Mouse (Mus musculus) left cerebral cortex, adult 18-20 months (tissue): ENCODE results near the gene Plbd2. TPM values are rescaled to one million over a fixed set of nuclear protein-coding genes. Genes with fewer than 3 reads are reported as not detected.

Experiments
- DNase-seq, 2 experiments: peaks; one replicate each; pipeline ENCODE4 v3.0.0; 2021 to 2022; ENCODE audit warnings: low spot score in 2 of 2, mixed read lengths in 1 of 2
- long read RNA-seq, 2 experiments: library from polyadenylated mRNA; stranded (forward); transcript quantifications; one replicate each; pipeline ENCODE4 v2.0.0; 2021
- total RNA-seq, 2 experiments: library from RNA; stranded (reverse); gene quantifications; 2 replicates each; pipeline ENCODE4 v1.2.3; 2021

Gene Plbd2
- 10 to 100 TPM; 54.5 to 57.2 TPM for total RNA-seq
- long read RNA-seq, experiment 1, full-length matches to known transcripts, result 30 of 55 reads
- long read RNA-seq, experiment 1, partial matches to known transcripts, result 8 of 55 reads
- long read RNA-seq, experiment 1, other reads (novel, unspliced or antisense), result 17 of 55 reads
- long read RNA-seq, experiment 2, full-length matches to known transcripts, result 23 of 38 reads
- long read RNA-seq, experiment 2, partial matches to known transcripts, result 4 of 38 reads
- long read RNA-seq, experiment 2, other reads (novel, unspliced or antisense), result 11 of 38 reads

DNA sequence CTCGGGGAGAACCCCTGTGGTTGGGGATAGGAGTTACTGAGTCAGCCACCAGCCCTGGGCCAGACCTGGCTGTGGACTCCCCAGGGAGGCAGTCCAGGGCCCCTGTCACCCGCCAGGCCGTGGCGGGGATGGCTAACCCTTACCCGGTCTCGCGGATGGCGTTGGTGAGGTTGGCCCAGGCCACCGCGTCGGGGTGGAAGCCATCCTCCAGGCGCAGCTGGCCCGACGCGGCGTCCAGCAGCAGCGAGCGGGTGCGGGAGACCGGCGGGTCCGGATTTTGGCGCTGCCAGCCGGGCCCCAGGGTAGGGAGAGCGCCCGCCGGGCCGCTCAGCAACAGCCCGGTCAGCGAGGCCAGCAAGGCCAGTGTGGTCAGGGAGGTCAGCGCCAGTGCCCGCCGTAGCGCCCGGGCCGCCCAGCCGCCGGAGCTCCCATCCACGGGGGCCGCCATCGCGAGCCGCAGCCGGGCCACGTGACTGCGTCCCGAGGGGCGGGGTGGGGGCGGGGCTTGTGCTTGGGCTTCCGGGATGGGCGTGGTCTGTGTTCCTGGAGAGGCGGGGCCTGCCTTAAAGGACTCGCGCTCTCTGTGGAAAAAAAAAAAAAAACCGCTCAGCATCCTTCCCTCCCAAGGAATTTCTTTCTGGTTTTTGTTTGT lies at the start of gene Plbd2:
Gene Plbd2, minus strand, starts transcription at position 482 of the 652 bp plus-strand sequence.
- peak; percentile 77 to 82 for DNase-seq

DNA sequence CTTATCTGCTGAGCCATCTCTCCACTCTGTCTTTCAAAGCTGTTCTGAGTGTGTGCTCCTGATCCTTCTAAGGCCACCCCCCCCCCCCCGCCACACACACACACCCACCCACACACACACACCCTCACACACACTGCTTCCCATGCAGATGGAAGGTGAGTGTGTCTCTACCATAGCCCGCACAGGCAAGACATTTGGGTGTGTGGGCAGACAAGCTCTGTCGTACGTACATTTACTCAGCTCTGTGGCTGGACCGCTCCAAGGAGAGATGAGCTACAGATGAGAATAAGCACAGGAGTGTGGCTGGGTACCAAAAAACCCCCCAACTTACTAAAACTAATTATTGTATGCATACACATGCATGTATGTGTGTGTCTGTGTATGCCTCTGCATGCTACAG lies 47.2 kb upstream of the Plbd2 start:
- no peak for DNase-seq

DNA sequence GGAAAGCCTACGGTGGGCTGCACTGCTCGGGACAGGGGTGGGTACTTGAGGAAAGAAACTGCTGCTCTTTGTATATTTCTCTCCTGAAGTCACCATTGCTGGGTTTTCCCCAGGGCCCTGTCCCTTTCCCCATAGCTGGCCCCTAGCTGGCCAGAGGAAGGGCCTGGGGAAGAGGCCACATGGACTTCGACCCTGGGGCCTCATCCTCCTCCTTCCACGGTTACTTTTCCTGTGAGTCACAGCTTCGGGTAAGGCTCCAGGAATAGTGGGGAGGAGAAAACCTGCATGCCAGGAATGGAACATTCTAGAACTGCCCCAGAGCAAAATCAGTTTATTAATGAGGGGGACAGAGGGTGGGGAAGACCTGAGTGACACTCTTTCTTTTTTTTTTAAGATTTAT lies 46.7 kb upstream of the Plbd2 start:
- no peak for DNase-seq

DNA sequence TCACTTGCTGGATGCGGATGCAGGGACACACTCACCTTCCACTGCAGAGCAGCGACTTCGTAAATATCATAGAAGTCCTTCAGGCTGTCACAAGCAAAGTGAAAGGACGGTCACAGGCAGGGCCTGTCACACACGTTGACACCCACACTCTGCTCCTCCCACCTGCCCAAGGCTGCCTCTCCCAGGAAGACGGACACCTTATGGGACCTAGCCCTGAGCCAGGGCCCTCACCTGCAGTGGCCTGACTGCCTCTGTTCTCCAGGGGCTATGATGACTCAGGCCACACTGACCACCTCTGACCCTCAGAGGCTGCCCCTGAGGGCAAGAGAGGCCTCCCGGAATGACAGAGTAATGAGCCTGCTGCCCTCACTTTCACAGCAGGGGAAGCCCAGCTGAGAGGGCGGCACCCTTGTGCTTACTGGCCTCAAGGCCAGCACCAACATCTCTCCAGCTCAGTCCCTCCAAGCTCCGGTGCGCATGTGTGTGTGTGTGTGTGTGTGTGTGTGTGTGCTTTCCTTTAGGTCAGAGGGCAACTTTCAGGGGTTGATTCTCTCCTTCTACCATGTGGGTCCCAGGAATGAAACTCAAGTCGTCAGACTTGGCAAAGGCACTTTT lies 44.9 kb upstream of the Plbd2 start:
- DNase-seq, result no peak

DNA sequence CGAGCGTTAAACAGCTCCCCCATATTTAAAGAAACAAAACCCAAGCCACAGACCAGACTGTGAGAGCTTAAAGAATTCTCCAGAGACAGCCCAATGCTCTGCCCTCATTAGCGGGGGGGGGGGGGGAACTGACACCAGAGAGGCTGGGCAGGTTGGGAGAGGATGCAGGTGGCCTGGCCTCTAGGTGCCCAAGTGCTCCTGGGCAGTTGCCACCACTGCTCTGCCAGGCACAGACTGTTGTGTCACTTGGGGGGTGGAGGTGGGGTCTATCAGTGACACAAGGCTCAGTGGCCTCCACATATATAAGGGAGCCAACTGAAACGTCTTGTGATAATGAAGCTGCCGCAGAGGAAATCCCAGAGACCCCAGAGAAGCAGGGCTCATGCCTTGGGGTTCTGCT lies 33.2 kb upstream of the Plbd2 start:
- DNase-seq, result no peak

DNA sequence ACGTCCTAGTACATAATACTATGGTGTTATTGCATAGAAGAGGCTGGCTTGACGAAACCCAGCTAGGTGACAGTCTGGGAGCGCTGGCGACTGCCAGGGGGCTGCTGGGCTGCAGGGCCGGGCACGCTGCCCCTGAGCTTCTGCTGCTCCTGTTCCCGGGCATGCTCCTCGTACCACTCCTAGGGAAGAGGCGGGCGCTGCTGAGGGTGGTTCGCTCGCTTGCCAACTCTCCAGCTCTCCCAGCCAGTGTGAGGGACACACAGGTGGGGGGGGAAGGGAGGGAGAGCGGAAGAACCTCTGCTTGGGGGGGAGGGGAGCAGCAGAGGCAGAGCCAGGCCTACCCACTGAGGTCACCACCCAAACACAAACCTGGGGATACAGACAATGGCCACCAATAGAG lies 32.6 kb upstream of the Plbd2 start:
- peak; percentile 44 to 68 for DNase-seq

DNA sequence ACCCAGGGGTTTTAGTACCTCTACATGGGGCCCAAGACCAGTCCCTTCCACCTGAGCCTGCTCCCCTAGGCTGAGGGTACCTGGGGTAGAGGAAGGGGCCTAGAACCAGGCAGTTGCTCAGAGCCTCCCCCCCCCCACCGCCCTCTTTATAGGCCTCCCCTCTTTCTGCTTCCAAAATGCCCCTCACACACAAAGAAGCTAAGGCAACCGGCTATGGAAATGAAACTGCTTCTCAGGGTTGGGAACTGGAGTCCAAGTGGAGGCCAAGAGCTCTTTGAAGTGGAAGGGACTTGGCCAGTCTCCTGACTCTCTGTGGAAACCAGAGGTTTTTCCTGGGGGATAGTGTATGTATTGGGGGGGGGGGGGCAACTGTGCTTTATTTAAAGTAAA lies 31.3 kb upstream of the Plbd2 start:
- no peak for DNase-seq

DNA sequence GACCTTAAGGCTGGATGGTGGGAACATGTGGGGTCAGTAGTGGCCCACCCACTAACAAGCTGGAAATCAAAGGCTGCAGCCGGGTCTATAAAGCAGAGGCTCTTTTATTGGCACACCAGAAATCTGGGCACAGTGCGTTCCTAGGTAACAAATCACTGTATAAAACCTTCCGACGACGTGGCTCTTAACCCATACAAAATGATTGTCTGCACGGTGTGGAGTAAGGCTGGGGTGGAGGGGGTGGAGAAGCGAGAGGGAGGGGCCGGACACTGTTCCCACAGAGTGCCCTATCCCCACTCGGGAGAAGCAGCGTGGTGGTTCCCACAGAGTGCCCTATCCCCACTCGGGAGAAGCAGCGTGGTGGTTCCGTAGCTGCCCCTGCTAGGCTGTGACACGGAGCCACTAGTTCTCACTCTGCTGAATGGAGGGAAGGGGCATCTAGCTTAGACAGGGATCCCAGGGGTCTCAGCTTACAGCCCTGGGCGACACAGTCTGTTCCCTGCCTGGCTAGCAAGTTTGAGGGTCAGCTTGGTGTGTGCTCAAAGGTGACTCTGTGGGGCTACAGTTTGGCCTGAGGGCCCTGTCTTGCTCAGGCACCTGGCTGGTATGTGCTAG lies 30.8 kb upstream of the Plbd2 start:
- DNase-seq, result no peak

DNA sequence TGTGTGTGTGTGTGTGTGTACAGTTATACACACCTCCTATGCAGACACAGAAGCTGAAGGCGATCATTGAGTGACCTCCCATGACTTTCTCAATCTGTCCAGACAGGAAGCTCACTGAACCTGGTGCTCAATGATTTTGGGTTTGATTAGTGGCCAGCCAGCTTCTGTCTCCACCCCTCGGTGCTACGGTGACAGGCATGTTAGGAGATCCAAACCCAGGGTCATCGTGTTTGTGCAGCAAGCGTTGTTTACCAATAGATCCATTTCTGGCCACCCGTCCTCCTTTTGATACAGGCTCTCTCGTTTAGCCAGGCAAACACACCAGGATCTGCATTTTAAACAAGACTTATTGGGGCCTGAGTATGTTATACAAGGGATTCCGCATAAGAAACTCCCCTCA lies 28.2 kb upstream of the Plbd2 start:
- DNase-seq, result no peak

DNA sequence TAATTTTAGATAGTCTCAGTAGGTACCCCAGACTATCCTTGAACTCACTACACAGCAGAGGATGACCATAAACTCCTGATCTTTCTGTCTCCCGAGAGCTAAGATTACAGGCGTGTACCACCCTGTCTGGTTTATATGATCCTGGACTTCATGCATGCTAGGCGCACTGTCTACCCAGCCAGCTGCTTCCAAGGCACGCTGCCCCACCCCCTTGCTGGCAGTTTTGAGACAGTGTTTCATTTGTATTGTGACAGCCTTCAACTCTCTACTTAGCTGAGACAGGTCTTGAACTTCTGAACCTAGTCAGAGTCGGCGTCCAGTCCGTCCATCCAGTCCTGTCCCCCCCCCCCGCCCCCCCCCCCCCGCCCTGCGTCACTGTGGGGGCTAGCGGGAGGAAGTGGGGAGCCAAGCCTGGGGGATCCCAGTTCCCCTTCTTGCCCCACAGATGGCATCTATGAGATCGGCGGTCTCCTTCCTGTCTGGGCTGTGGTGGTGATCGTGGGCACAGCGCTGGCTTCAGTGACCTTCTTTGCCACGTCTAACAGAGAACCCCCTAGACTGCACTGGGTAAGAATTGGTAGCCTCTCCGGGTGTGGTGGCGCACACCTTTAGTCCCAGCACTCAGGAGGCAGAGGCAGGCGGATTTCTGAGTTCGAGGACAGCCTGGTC lies 24.0 kb upstream of the Plbd2 start:
- DNase-seq, result no peak

DNA sequence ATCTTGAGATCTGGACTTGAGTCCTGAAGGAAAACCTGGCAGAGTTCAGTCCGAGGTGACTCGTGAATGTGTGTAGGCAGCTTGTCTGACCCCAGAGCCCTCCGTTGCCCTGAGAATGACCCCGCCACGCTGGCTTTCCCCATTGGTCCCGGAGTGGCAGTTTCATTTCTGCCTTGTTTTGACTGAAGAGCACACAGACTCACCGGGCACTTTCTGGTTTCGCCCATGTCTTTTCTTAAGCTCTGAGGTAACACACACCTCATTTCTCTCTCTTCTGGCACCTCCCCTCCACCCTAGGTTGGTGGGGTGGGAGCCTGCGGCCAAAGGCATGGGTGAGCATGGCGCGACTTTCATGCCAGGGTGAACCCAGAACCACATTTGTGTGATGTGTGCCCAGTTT lies 22.9 kb upstream of the Plbd2 start:
- DNase-seq, result no peak

DNA sequence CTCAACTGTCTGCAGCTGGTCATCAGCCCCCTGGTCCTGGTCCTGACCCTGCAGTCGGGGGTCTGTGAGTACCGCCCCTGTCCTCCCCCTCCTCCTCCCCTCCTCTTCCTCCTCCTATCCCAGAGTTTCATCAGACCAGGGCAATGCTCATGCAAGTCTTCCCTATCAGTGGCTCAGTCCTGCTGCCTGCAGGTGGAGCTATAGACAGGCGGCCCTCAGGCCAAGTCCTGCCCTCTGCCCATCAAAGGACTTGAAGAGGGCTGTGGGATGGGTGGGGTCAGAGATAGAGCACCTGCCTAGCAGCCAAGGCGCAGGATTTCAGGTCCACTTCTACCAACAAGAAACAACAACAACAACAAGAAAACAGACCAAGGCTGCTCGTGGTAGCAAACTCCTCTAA lies 22.3 kb upstream of the Plbd2 start:
- no peak for DNase-seq

DNA sequence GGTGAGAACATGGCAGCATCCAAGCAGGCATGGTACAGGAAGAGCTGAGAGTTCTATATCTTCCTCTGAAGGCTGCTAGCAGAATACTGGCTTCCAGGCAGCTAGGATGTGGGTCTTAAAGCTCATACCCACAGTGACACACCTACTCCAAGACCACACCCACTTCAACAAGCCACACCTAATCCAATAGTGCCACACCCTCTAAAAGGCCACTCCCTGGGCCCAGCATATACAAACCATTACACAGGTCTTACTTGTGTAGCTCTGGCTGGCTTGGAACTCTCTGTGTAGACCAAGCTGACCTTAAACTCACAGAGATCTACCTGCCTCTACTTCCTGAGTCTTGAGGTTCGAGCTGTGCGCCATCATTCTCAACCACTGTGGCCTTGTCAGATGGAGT lies 21.3 kb upstream of the Plbd2 start:
- no peak for DNase-seq

DNA sequence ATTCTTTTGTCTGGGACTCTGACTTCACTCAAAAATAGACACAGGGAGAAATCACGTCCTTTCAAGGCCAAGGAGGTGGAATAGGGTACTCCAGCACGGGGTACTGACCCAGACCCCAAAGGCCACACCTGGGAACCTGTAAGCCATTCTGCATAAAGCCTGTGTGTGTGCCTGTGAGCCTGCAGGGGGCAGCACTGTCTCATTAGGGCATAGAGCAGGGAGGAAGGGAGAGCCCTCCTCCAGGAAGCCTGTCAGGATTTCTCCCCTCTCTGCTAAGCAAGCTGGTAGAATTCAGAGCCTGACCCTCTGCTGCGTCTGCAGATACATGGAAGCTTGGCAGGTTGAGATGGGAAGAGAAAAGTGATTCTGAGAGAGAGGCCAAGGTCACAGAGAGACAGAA lies 19.2 kb upstream of the Plbd2 start:
- no peak for DNase-seq

DNA sequence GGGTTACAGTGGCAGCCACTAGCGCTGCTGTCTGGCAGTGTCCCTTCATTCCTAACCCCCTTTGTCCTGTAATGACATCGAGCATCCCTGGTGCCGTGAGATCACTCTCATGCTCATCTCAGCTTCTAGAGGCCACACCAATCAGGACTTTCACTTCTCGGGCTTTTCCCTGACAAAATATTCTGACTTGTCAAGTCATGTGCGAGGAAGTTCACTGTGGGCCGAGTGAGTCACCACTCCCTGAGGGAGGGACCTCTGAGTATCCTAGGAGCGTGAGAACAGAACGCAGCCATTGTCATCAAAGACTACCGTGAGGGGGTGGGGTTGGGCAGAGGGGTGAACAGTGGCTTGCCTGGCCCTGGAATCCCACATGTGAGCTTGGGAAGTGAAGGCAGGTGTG lies 14.1 kb upstream of the Plbd2 start:
- no peak for DNase-seq

DNA sequence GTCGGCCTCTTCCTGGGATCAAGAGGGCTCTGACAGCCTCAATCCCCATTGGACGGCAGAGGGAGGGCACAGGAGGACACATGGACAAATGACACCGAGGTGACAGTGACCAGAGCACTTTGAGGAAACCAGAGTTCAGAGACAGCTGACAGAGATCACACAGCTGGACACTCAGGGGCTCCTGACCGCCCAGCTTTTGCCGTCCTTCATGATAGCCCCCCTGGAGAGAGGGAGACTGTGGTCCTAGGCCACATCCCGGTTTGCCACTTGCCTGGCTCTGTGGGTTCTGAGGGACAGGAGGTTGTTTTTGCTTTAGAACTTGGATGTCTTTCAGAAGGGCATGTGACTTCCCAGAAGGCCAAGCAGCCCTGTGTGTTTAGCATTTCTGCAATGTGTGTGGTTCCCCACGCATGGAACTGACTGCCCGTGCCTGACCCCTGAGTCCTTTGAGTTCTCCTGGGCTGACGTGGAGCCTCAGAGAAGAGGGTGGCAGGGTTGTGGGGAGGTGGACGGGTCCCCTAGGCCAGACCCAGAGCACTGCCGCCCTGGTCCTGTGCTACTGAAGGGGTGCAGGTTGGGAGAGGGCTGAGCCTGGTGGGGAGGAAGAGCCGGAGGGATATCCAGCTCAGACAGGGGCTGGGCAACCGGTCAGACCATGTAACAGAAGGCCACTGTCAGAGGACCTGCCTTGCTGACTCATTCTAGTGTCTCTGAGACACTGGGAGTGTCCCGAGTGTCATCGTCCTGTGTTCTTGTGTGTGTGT lies 13.0 kb upstream of the Plbd2 start:
- DNase-seq, result no peak

DNA sequence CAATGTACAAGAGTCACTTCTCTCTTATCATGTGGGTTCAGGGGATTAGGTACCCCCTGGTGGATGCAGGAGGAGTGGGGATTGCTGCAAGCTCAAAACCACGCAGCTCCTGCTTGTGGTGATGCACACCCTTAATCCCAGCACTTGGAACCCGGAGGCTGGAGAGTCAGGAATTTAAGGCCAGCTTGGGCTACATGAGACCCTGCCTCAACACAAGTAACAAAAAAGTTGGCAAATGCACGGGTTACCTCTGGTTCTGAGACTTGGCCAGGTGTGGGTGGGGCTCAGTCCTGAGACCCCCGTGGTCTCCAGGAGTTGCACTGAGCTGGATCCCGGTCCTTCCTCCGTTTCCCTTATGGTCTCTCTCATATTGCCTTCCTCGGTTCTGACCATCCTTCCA lies 12.0 kb upstream of the Plbd2 start:
- DNase-seq, result no peak

DNA sequence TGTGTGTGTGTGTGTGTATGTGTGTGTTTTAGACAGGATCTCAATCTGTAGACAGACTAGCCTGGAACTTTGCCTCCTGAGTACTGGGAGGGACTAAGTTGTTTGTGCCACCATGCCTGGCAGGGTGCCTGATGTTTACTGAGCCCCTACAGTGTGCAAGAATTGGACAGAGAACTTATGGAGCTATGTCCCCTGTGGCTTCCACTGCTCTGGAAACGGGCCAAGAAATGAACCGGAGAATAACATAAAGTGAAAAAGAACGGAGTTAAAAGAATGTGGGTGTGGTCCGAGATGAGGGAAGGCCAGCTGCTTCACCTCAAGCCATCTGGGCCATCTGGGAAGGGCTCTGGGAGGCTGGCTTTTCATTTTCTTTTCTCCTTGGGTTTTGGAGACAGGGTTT lies 11.3 kb upstream of the Plbd2 start:
- no peak for DNase-seq

DNA sequence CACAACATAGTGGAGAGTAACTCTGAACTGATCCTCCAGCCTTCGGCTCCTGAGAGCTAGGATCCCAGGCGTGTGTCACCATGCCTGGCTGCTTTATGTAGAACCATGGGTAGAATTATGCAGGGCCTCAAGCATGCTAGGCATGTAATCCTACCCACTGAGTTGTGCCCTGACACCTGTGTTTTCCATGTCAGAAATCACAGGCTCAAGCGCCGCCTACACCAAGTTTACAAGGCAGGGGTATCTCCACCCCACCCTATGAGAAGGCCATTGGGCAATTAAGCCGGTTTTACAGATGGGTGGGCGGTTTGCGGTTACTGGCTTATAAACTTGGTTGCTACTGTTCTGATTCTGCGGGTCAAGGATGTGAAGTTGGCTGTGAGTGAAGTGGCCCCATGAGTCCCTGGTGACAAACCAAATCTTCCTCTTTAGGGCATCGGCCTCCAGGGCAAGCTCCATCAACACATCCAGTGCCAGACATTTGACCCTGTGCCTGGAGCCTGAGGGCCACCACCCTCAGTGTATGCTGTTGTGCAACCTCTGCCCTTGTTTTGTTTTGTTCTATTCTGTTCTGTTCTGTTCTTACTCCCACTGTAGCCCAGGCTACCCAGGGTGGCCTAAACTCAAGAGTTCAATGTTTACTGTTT lies 10.7 kb upstream of the Plbd2 start:
- DNase-seq, result no peak

DNA sequence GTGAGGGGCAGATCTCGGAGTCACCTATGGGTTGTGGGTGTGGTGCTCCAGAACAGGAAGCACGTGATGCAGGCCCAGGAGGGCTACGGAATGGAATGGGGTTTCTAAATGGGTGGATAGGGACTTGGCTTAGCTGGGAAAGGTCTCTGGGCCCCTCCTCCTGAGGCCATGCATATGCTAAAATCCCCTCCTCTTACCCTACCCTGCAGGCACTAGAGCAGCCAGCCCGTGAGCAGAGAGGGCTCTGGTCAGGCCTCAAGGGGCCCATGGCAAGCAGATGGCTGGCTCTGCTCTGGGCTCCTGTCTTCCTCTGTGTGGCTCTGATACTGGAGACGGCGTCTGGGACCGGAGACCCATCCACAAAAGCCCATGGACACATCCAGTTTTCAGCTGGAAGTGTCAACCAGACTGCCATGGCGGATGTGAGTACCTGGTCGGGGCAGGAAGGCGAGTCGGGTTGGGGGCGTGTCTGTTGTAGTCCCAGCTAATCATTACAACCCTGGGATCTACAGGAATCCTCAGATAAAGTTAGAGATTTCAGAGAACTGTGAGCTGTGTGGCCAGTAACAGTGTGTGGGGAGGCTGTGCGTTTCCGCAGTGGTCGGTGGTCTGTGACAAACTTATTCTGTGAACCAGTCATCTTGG lies 9.6 kb upstream of the Plbd2 start:
- no peak for DNase-seq
